Mouse (Mus musculus) embryonic facial prominence, embryonic 10.5 days (tissue): ENCODE results near the gene Kcnab1. TPM values are rescaled to one million over a fixed set of nuclear protein-coding genes. Genes with fewer than 3 reads are reported as not detected.

Source experiments
- DNase-seq: peaks from one replicate; pipeline ENCODE4 v3.0.0-alpha.2; 2017; ENCODE audit warnings: low spot score
- H3K27ac ChIP-seq: fragments of 300-500 bp; sonication (generic); replicated peaks from 2 replicates; pipeline ENCODE4 v1.5.1; 2016; ENCODE audit warnings: mild to moderate bottlenecking
- H3K27me3 ChIP-seq: fragments of 300-500 bp; sonication (generic); replicated peaks from 2 replicates; pipeline ENCODE4 v1.6.1; 2016; ENCODE audit warnings: low read depth, mild to moderate bottlenecking; ENCODE audit not compliant: poor library complexity, severe bottlenecking
- H3K36me3 ChIP-seq: fragments of 300-500 bp; sonication (generic); replicated peaks from 2 replicates; pipeline ENCODE4 v1.6.1; 2016; ENCODE audit warnings: mild to moderate bottlenecking, moderate library complexity
- H3K4me1 ChIP-seq: fragments of 300-500 bp; sonication (generic); 2 replicates; pipeline ENCODE4 v1.6.1; 2016
- H3K4me3 ChIP-seq: fragments of 300-500 bp; sonication (generic); 2 replicates; pipeline ENCODE4 v1.5.1; 2016; ENCODE audit warnings: mild to moderate bottlenecking, moderate library complexity
- H3K9me3 ChIP-seq: fragments of 300-500 bp; sonication (generic); 2 replicates; pipeline ENCODE4 v1.6.1; 2016; ENCODE audit warnings: mild to moderate bottlenecking
- WGBS: fragments of 180-500 bp; shearing (Covaris S2); methylation state at CpG from one replicate; pipeline ENCODE4 v1.1.7; 2016; 5-methylcytosine and 5-hydroxymethylcytosine counted together
- polyA plus RNA-seq: library from polyadenylated mRNA; unstranded; fragments of >200 nt; fragmentation: Nextera tagmentation; extraction: Ambion mirVana; gene quantifications from 2 replicates; pipeline ENCODE4 v1.2.1, GENCODE M21; 2016

The Kcnab1 gene
- polyA plus RNA-seq, 1 experiment from 2014 or later = 3.2 TPM

DNA sequence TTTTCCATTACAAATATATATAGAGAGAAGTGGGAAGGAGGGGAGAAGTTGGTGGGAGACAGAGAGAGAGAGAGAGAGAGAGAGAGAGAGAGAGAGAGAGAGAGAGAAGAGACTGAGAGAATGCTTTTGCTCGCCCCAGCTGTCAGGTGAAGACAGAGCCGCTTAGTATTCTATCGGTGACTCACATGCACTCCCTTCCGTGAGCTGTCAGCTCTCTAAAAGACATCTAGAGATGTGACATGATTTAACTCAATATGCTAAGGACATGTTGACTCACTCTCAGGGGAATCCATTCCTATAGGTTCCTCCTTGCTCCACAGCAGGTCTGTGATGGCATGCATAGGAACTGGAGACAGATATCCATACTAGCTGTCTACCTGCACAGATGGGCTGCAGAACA lies 219.6 kb downstream of the Kcnab1 start:
- 81% methylated on average over 4 of the region's 4 CpGs for WGBS
- no peak overlapping the region for H3K27ac ChIP-seq
- no peaks in the 10 kb centered on the region for H3K4me1 ChIP-seq
- no peak overlapping the region for H3K4me3 ChIP-seq
- H3K36me3 ChIP-seq = no peaks in the 10 kb centered on the region
- no peaks in the 10 kb centered on the region for H3K27me3 ChIP-seq
- no peaks in the 10 kb centered on the region for H3K9me3 ChIP-seq
- DNase-seq = no peak

GRCm38 (mm10) chr3:65337835-65338464 lies 228.8 kb downstream of the Kcnab1 start:
- no peak for DNase-seq
- Histone ChIP-seq H3K9me3 (no peaks in the 10 kb centered on the region), H3K4me3 (no peak overlapping the region), H3K4me1 (no peaks in the 10 kb centered on the region), H3K27ac (no peak overlapping the region), H3K36me3 (no peaks in the 10 kb centered on the region), H3K27me3 (no peaks in the 10 kb centered on the region)
- 85% methylated on average over 10 of the region's 10 CpGs for WGBS

- Histone ChIP-seq H3K27ac (no peak overlapping the region), H3K36me3 (no peaks in the 10 kb centered on the region), H3K27me3 (no peaks in the 10 kb centered on the region), H3K9me3 (no peaks in the 10 kb centered on the region), H3K4me3 (no peak overlapping the region), H3K4me1 (peaks cover 4% of the 10 kb centered on the region; the same call in 1 of the 2 replicates)
- DNase-seq = no peak
- WGBS = 82% methylated on average over 5 of the region's 5 CpGs
Measured at GRCm38 (mm10) chr3:65340173-65340951, 231.2 kb downstream of the Kcnab1 start.

- DNase-seq = no peak
- Histone ChIP-seq H3K9me3 (no peaks in the 10 kb centered on the region), H3K27ac (no peak overlapping the region), H3K4me3 (no peak overlapping the region), H3K36me3 (no peaks in the 10 kb centered on the region), H3K27me3 (no peaks in the 10 kb centered on the region), H3K4me1 (peaks cover 4% of the 10 kb centered on the region; the same call in 1 of the 2 replicates)
- WGBS = 75% methylated on average over 1 of the region's 1 CpGs
Measured at GRCm38 (mm10) chr3:65346176-65346575, 237.0 kb downstream of the Kcnab1 start.

DNA sequence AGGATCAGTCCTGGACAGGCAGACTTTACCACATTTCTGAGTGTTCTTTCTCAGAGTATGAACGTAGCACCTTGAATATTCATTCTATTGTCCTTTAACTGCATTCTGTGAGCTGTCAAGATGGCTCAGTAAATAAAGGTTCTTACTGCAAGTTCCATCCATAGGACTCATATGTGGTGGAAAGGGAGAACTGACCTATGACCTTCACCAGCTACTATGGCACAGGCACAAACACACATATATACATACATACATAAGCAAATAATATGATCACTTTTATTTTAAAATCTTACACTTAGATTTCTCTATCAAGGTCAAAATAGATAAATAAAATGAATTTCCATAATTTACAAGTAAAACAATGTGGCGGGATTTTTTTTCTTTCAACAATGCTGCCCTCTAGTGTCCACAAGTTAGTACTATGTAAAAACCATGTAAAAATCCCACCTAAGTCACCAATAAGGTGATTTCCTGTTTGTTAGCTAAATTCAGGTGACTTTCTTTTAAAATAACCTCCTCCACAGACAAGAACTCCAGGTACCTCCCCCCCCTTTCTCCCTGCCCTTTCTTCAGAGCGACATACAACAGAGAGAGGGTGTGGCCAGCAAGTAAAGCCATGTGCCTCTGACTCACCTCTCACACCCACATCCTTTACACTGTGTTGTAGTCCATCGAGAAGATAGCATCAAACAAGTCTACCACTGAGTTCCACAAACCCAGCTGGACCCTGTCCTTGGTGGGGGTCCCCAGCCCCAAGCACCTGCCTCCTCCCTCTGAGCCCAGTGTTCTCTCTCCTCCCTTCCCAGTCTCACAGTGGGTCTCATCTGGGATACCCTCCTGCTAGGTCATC lies 243.3 kb downstream of the Kcnab1 start:
- H3K36me3 ChIP-seq = no peaks in the 10 kb centered on the region
- DNase-seq = no peak
- H3K27me3 ChIP-seq = no peaks in the 10 kb centered on the region
- no peaks in the 10 kb centered on the region for H3K4me1 ChIP-seq
- no peak overlapping the region for H3K27ac ChIP-seq
- H3K4me3 ChIP-seq = no peak overlapping the region
- WGBS = 52% methylated on average over 4 of the region's 4 CpGs
- no peaks in the 10 kb centered on the region for H3K9me3 ChIP-seq

DNA sequence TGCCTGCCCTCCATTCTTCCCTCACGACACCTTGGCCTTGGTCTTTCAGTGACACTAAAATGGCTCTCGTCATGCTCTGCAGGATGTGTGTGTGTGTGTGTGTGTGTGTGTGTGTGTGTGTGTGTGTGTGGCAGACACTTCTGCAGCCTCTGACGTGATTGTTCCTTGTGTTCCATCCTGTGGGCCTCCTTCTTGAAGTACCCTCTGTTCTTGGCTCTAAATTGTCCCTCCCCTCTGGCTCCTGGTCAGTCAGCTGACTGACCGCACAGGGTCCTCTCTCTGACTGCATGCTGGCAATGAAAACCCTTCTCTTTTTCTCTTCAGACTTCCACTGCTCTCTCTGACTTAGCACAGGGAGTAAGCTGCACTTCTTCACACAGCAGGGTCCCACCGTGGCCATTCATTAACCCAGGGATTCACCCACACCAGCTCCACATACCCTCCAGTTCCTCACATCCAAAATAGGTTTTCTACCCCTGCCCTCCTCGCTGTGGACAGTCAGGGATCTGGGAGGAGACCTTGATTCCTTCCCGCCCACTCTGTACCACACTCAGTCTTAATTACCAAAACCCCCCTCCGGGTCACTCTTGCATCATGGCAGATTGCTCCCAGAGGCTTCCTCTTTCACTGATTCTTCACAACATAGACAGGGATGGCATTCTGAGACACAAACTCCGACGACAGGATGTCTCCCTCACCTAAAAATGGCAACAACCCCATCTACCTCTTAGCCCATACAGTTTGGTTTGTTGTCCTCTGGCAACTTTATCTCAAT lies 244.3 kb downstream of the Kcnab1 start:
- no peak overlapping the region for H3K4me3 ChIP-seq
- no peaks in the 10 kb centered on the region for H3K27me3 ChIP-seq
- H3K27ac ChIP-seq = no peak overlapping the region
- WGBS = 76% methylated on average over 10 of the region's 10 CpGs
- peaks cover 4% of the 10 kb centered on the region; the same call in 1 of the 2 replicates for H3K4me1 ChIP-seq
- H3K36me3 ChIP-seq = no peaks in the 10 kb centered on the region
- DNase-seq = no peak
- no peaks in the 10 kb centered on the region for H3K9me3 ChIP-seq

DNA sequence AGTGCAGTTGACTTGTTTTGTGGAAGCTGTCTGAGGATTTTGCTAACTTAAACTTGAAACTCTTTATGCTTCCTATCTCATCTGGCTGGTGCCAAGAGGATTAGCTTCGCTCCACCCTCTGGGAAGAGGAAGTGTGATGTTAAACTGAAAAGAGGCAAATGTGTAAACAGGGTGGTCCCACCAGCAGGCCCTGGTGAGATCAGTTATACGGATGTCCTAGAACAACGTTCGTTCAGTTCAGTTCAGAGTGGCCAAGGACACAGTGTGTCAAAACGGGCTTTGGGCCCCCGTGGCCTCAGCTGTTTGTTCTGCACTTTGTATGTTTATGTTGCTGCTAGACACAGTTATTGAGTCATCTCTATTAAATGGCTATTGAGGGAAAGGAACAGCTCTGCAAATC lies 246.3 kb downstream of the Kcnab1 start:
- H3K27ac ChIP-seq = no peak overlapping the region
- H3K27me3 ChIP-seq = no peaks in the 10 kb centered on the region
- H3K4me1 ChIP-seq = peaks cover 5% of the 10 kb centered on the region; the same call in 1 of the 2 replicates
- H3K4me3 ChIP-seq = no peak overlapping the region
- H3K36me3 ChIP-seq = no peaks in the 10 kb centered on the region
- WGBS = 84% methylated on average over 6 of the region's 6 CpGs
- no peaks in the 10 kb centered on the region for H3K9me3 ChIP-seq
- no peak for DNase-seq

DNA sequence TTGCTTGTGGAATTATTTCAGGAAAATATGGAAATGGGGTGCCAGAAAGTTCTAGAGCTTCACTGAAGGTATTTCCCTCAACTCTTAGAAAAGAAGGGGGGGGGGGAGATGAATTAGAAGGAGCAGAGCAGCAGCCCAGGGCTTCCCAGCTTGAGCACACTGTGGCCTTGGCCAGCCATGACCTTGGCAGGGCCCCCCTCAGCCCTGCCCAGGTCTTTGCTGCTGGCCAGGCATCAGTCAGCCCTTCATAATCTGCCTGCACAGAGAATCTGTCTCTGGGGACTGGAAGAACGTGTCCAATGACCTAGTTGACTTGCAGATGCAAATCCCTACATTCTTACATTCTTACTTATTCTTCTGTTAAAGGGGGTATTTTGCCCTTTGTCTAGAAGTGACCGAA lies 249.1 kb downstream of the Kcnab1 start:
- WGBS = 56% methylated on average over 2 of the region's 2 CpGs
- Histone ChIP-seq H3K27me3 (no peaks in the 10 kb centered on the region), H3K4me3 (no peak overlapping the region), H3K27ac (no peak overlapping the region), H3K4me1 (peaks cover 5% of the 10 kb centered on the region; the same call in 1 of the 2 replicates), H3K36me3 (peaks cover 3% of the 10 kb centered on the region; the same call in 1 of the 2 replicates), H3K9me3 (no peaks in the 10 kb centered on the region)
- no peak for DNase-seq

DNA sequence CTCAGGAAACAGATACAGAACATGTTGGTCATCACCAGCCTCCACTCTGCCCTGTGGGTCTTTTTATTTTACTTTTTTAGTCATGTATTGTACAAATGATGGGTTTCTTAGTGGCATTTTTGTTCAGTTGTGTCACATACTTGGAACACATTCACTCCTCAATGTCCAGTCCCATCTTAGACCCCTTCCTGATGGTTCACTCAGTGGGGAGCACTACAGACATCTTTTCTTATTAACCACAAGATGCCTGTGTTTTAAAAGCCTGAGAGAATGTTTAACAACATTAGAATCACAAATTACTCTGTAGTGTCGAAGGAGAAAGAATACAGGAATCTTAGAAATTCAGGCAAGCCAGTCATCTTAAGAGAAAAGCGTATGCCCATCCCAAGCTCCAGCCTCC lies 249.7 kb downstream of the Kcnab1 start:
- Histone ChIP-seq H3K27me3 (no peaks in the 10 kb centered on the region), H3K27ac (no peak overlapping the region), H3K4me3 (no peak overlapping the region), H3K36me3 (peaks cover 6% of the 10 kb centered on the region; the same call in 1 of the 2 replicates), H3K4me1 (peaks cover 5% of the 10 kb centered on the region; the same call in 1 of the 2 replicates), H3K9me3 (no peaks in the 10 kb centered on the region)
- 84% methylated on average over 2 of the region's 2 CpGs for WGBS
- DNase-seq = no peak

GRCm38 (mm10) chr3:65360163-65360969 lies 251.2 kb downstream of the Kcnab1 start:
- WGBS = 84% methylated on average over 8 of the region's 8 CpGs
- peaks cover 10% of the 10 kb centered on the region for H3K4me1 ChIP-seq

GRCm38 (mm10) chr3:65363438-65363837 lies 254.3 kb downstream of the Kcnab1 start:
- no peak overlapping the region for H3K27ac ChIP-seq
- peaks cover 6% of the 10 kb centered on the region for H3K4me1 ChIP-seq
- DNase-seq = no peak
- H3K27me3 ChIP-seq = no peaks in the 10 kb centered on the region
- no peak overlapping the region for H3K4me3 ChIP-seq
- H3K9me3 ChIP-seq = no peaks in the 10 kb centered on the region
- peaks cover 18% of the 10 kb centered on the region for H3K36me3 ChIP-seq
- WGBS = 88% methylated on average over 1 of the region's 1 CpGs

More at GRCm38 (mm10) chr3:65360163-65360969, 251.2 kb downstream of the Kcnab1 start:
- Histone ChIP-seq H3K9me3 (no peaks in the 10 kb centered on the region), H3K27me3 (no peaks in the 10 kb centered on the region), H3K36me3 (peaks cover 6% of the 10 kb centered on the region; the same call in 1 of the 2 replicates), H3K27ac (no peak overlapping the region), H3K4me3 (no peak overlapping the region)
- DNase-seq = no peak
